Mouse (Mus musculus): ENCODE data around the gene Mcrs1.

GRCm38 (mm10) chr15:99248972-99249371 is 2.8 kb downstream of the Mcrs1 start:
- TF ChIP-seq CTCF (IDR thresholded peaks at IDR 0.05; ENCODE audit: borderline replicate concordance, insufficient read depth, low read depth, low read length) (no peak), POLR2A (IDR thresholded peaks at IDR 0.05; ENCODE audit: borderline replicate concordance, insufficient read depth, low read length) (no peak)

Data from cerebellum, adult 2 months (tissue).